7 mouse cellular contexts compared by ENCODE assay signal in the genomic region with DNA sequence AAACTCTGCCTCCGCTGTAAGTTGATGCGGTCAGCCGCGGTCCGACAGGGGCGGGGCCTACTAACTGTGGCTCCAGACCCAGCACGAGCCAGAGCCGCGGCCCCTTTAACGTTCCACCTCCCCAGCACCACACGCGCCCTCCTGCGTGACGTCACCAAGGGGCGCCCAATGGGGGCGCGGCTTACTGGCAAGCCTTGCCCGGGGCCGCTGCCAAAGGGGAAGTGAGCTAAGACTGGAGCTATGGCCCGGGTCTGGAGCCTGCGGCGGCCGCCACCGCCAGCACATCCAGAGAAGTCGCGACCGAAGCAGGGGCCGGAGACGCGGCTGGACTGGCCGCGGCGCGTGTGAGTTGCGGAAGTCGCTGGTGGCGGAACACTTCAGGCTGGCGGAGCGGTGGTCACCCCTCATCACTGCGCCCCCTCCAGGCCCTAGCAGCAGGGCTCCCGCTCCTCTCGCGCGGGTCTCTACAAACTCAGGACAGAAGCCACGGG. TPM values are rescaled to one million over a fixed set of nuclear protein-coding genes. Genes with fewer than 3 reads are reported as not detected.
DNase-seq lines count a peak whose midpoint lies in the region; ATAC-seq lines count a peak whose summit lies in the region.

Gene Efcab14, plus strand, starts transcription at position 194 of the 491 bp plus-strand sequence.

- peak within 1 kb of the TSS; percentile 74 for H3K4me3 ChIP-seq in embryonic facial prominence, embryonic 12.5 days
- peak within 1 kb of the TSS; percentile 77 for H3K4me3 ChIP-seq in limb, embryonic 11.5 days (ENCODE audit: low read depth, low read length)
- H3K4me3 ChIP-seq in midbrain, embryonic 14.5 days (replicated peaks; ENCODE audit: low read depth, low read length), result peak within 1 kb of the TSS; percentile 73

- H3K36me3 ChIP-seq in embryonic facial prominence, embryonic 12.5 days, result peaks cover 20% of the 10 kb centered on the region
- H3K36me3 ChIP-seq in limb, embryonic 11.5 days (ENCODE audit: control insufficient read depth, insufficient read depth, low read length), result no peaks in the 10 kb centered on the region
- peaks cover 15% of the 10 kb centered on the region for H3K36me3 ChIP-seq in midbrain, embryonic 14.5 days (ENCODE audit: control insufficient read depth, insufficient read depth, low read length)

- no peaks in the 10 kb centered on the region for H3K27me3 ChIP-seq in embryonic facial prominence, embryonic 12.5 days
- no peaks in the 10 kb centered on the region for H3K27me3 ChIP-seq in limb, embryonic 11.5 days (ENCODE audit: control insufficient read depth, insufficient read depth, low read length)
- no peaks in the 10 kb centered on the region for H3K27me3 ChIP-seq in midbrain, embryonic 14.5 days (ENCODE audit: control insufficient read depth, insufficient read depth, low read length)

- no peaks in the 10 kb centered on the region for H3K9me3 ChIP-seq in embryonic facial prominence, embryonic 12.5 days
- no peaks in the 10 kb centered on the region for H3K9me3 ChIP-seq in limb, embryonic 11.5 days (ENCODE audit: control insufficient read depth, low read length)
- no peaks in the 10 kb centered on the region for H3K9me3 ChIP-seq in midbrain, embryonic 14.5 days (ENCODE audit: control insufficient read depth, low read length)

- peak within 1 kb of the TSS; percentile 67 for H3K4me2 ChIP-seq in embryonic facial prominence, embryonic 12.5 days (replicated peaks)
- peak within 1 kb of the TSS; percentile 69 for H3K4me2 ChIP-seq in limb, embryonic 11.5 days (ENCODE audit: low read depth, severe bottlenecking)
- H3K4me2 ChIP-seq in midbrain, embryonic 14.5 days (ENCODE audit: low read length), result peak within 1 kb of the TSS; percentile 88

- H3K9ac ChIP-seq in embryonic facial prominence, embryonic 12.5 days, result peak within 1 kb of the TSS; percentile 72
- H3K9ac ChIP-seq in limb, embryonic 11.5 days (ENCODE audit: low read length), result peak within 1 kb of the TSS; percentile 83
- peak within 1 kb of the TSS; percentile 80 for H3K9ac ChIP-seq in midbrain, embryonic 14.5 days (replicated peaks; ENCODE audit: low read length)

- 1% methylated on average over 42 of the region's 45 CpGs for WGBS in embryonic facial prominence, embryonic 12.5 days
- WGBS in limb, embryonic 11.5 days, result under 1% methylated on average over 45 of the region's 45 CpGs
- under 1% methylated on average over 45 of the region's 45 CpGs for WGBS in midbrain, embryonic 14.5 days

- peak within 1 kb of the TSS; percentile 86 for H3K27ac ChIP-seq in embryonic facial prominence, embryonic 12.5 days
- peak within 1 kb of the TSS; percentile 68; the same call in 1 of the 2 replicates for H3K27ac ChIP-seq in limb, embryonic 11.5 days (replicated peaks; ENCODE audit: low read depth, low read length)
- H3K27ac ChIP-seq in midbrain, embryonic 14.5 days (replicated peaks; ENCODE audit: low read depth, low read length), result peak within 1 kb of the TSS; percentile 83

- peaks cover 17% of the 10 kb centered on the region for H3K4me1 ChIP-seq in embryonic facial prominence, embryonic 12.5 days
- H3K4me1 ChIP-seq in limb, embryonic 11.5 days (ENCODE audit: control insufficient read depth, insufficient read depth, low read length), result peaks cover 7% of the 10 kb centered on the region; the same call in 1 of the 2 replicates
- H3K4me1 ChIP-seq in midbrain, embryonic 14.5 days (ENCODE audit: control insufficient read depth, insufficient read depth, low read length), result peaks cover 12% of the 10 kb centered on the region

- peak; percentile 100 for ATAC-seq in embryonic facial prominence, embryonic 12.5 days (ENCODE audit: insufficient number of reproducible peaks, insufficient read depth, low FRiP score, low TSS enrichment)
- ATAC-seq in limb, embryonic 11.5 days (ENCODE audit: insufficient number of reproducible peaks, low FRiP score, low TSS enrichment, low read depth), result peak; percentile 100
- ATAC-seq in midbrain, embryonic 14.5 days (ENCODE audit: low FRiP score, low TSS enrichment), result peak; percentile 100

- DNase-seq in adrenal gland, postnatal 25 days, result peak; percentile 99
- DNase-seq in heart, adult 11 months, result peak; percentile 100
- DNase-seq in kidney, adult 18-20 months, result peak; percentile 98
- peak; percentile 99 for DNase-seq in limb, embryonic 11.5 days (ENCODE audit: low spot score)
- DNase-seq in midbrain, embryonic 14.5 days, result peak; percentile 99
- DNase-seq in spleen, adult 18-20 months, result peak; percentile 96

RNA-seq across cellular contexts. Expression of gene Efcab14, which starts in this region (rescaled TPM):
- total RNA-seq in adrenal gland, postnatal 25 days (2021), result 79.3 and 85.8 TPM in 2 replicates
- 32.5 and 34.1 TPM in 2 replicates for polyA plus RNA-seq in embryonic facial prominence, embryonic 12.5 days (2016; fragmentation: Nextera tagmentation; extraction: Ambion mirVana)
- polyA plus RNA-seq in limb, embryonic 11.5 days (2014; fragmentation: Nextera tagmentation; extraction: Ambion mirVana), result 44.3 and 48.5 TPM in 2 replicates
- 16.3 and 25.4 TPM in 2 replicates for polyA plus RNA-seq in midbrain, embryonic 14.5 days (2014; fragmentation: Nextera tagmentation; extraction: Ambion mirVana)

Comparison
In these comparisons a context has a peak if more than half of its experiments do, and no peak if none do; other contexts are left out.
1. Peak in every context shown above with its lines: DNase-seq, ATAC-seq, H3K4me3 ChIP-seq and H3K27ac ChIP-seq.